Mouse (Mus musculus) cortical plate, adult 2 months (tissue): ENCODE measurements around the gene Cacnb3.

Source experiments
- CTCF ChIP-seq: fragments of 200-500 bp; IDR thresholded peaks from 2 replicates; pipeline ENCODE4 v1.5.1; 2011; ENCODE audit warnings: mild to moderate bottlenecking, control low read depth, low read length; ENCODE audit not compliant: insufficient read depth; ENCODE audit errors: extremely low read depth
- POLR2A ChIP-seq: fragments of 200-500 bp; IDR thresholded peaks from 2 replicates; pipeline ENCODE4 v1.6.1; 2011; ENCODE audit warnings: mild to moderate bottlenecking, low read length, control low read depth; ENCODE audit not compliant: insufficient read depth; ENCODE audit errors: extremely low read depth

- TF ChIP-seq POLR2A (no peak), CTCF (no peak)
These were observed 4.0 kb upstream of the Cacnb3 start for GRCm38 (mm10) chr15:98626487-98627212.
